Mouse (Mus musculus) kidney, adult 2 months (tissue): ENCODE measurements at regions not wholly inside any gene's neighbourhood (a gene's known extent, or its start where the extent isn't known, plus 50 kb on each side); places are given as distances from the start of the nearest gene placed in this dataset.
A peak's percentile ranks its signal among the peaks of the same experiment; 100 is the strongest.

ENCODE experiments used
- DNase-seq: peaks from one replicate; pipeline ENCODE4 v3.0.0; 2021
- H3K27ac ChIP-seq: fragments of 200-500 bp; 2 replicates; pipeline ENCODE4 v1.5.1; 2012; ENCODE audit warnings: low read depth, low read length, control low read depth, inconsistent platforms; ENCODE audit not compliant: insufficient read depth
- H3K27me3 ChIP-seq: fragments of 200-500 bp; replicated peaks from 2 replicates; pipeline ENCODE4 v1.6.1; 2012; ENCODE audit warnings: mild to moderate bottlenecking, moderate library complexity, low read length, inconsistent platforms; ENCODE audit not compliant: control insufficient read depth, insufficient read depth
- H3K36me3 ChIP-seq: fragments of 200-500 bp; 2 replicates; pipeline ENCODE4 v1.6.1; 2012; ENCODE audit warnings: mild to moderate bottlenecking, moderate library complexity, low read length, inconsistent platforms; ENCODE audit not compliant: control insufficient read depth, insufficient read depth
- H3K4me1 ChIP-seq: fragments of 200-500 bp; 2 replicates; pipeline ENCODE4 v1.6.1; 2011; ENCODE audit warnings: low read length; ENCODE audit not compliant: control insufficient read depth, insufficient read depth
- H3K4me3 ChIP-seq: fragments of 200-500 bp; 2 replicates; pipeline ENCODE4 v1.5.1; 2011; ENCODE audit warnings: mild to moderate bottlenecking, low read depth, low read length, control low read depth; ENCODE audit not compliant: insufficient read depth
- CTCF ChIP-seq: fragments of 200-500 bp; conservative IDR thresholded peaks from 2 replicates; pipeline ENCODE4 v1.5.1; 2011; ENCODE audit warnings: low read depth, mild to moderate bottlenecking, control low read depth, low read length, moderate library complexity, mixed read lengths; ENCODE audit not compliant: insufficient read depth, insufficient read length
- POLR2A ChIP-seq: fragments of 200-500 bp; IDR thresholded peaks from one replicate; pipeline ENCODE4 v1.6.1; 2011; ENCODE audit warnings: low read depth, low read length, control low read depth
- WGBS: fragments of 180-500 bp; shearing (Covaris S2); methylation state at CpG from one replicate; pipeline ENCODE4 v1.1.7; 2018; 5-methylcytosine and 5-hydroxymethylcytosine counted together

DNA sequence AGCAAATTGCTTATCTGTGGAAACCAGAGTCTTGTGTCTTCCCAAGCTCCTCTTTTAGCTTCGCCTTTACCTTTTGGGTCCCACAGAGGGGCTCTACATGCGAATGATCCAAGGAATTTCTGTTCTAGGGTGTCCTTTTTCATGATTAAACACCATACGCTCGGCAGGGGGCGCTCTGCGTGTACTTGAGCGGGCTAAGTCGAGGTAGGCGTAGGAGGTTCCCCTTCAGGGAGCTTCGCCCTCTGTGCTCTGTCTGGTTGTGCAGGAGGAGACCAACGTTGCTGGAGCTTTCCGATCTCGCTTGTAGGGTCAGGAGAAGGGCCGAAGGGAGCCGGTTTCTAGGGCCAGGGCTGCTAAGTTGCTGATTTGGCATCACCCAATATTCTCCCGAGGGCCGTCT lies 310.7 kb upstream of the 4930535I16Rik start:
- H3K4me3 ChIP-seq: no peak overlapping the region
- H3K4me1 ChIP-seq: no peaks in the 10 kb centered on the region
- H3K36me3 ChIP-seq: no peaks in the 10 kb centered on the region
- TF ChIP-seq CTCF (peak; percentile 72), POLR2A (no peak)
- peak; percentile 57 for DNase-seq
- 7% methylated on average over 17 of the region's 17 CpGs for WGBS
- H3K27ac ChIP-seq: no peak overlapping the region
- no peaks in the 10 kb centered on the region for H3K27me3 ChIP-seq

GRCm38 (mm10) chr4:124223646-124224500 lies 306.1 kb upstream of the 4930535I16Rik start:
- 27% methylated on average over 15 of the region's 15 CpGs for WGBS
- Histone ChIP-seq H3K4me3 (no peak overlapping the region), H3K4me1 (no peaks in the 10 kb centered on the region), H3K27ac (no peak overlapping the region), H3K36me3 (no peaks in the 10 kb centered on the region), H3K27me3 (no peaks in the 10 kb centered on the region)
- no peak for TF ChIP-seq CTCF
- no peak for TF ChIP-seq POLR2A
- peak; percentile 41 for DNase-seq

- no peaks in the 10 kb centered on the region for H3K27me3 ChIP-seq
- H3K4me1 ChIP-seq: no peaks in the 10 kb centered on the region
- DNase-seq: no peak
Observed at GRCm38 (mm10) chr4:124221736-124222135, 303.9 kb upstream of the 4930535I16Rik start.

GRCm38 (mm10) chr4:124217206-124217605 lies 299.4 kb upstream of the 4930535I16Rik start:
- H3K27me3 ChIP-seq: no peaks in the 10 kb centered on the region
- no peak overlapping the region for H3K27ac ChIP-seq
- no peak for TF ChIP-seq POLR2A
- no peak for TF ChIP-seq CTCF
- 48% methylated on average over 10 of the region's 10 CpGs for WGBS
- H3K36me3 ChIP-seq: no peaks in the 10 kb centered on the region
- H3K4me3 ChIP-seq: no peak overlapping the region
- DNase-seq: peak; percentile 90
- H3K4me1 ChIP-seq: 0 out of 2 replicates have a peak, but pooled peaks cover 2% of the 10 kb centered on the region

More at GRCm38 (mm10) chr4:124221736-124222135, 303.9 kb upstream of the 4930535I16Rik start:
- no peak for TF ChIP-seq CTCF
- TF ChIP-seq POLR2A: no peak
- no peak overlapping the region for H3K4me3 ChIP-seq
- no peak overlapping the region for H3K27ac ChIP-seq
- 85% methylated on average over 4 of the region's 4 CpGs for WGBS
- H3K36me3 ChIP-seq: no peaks in the 10 kb centered on the region

DNA sequence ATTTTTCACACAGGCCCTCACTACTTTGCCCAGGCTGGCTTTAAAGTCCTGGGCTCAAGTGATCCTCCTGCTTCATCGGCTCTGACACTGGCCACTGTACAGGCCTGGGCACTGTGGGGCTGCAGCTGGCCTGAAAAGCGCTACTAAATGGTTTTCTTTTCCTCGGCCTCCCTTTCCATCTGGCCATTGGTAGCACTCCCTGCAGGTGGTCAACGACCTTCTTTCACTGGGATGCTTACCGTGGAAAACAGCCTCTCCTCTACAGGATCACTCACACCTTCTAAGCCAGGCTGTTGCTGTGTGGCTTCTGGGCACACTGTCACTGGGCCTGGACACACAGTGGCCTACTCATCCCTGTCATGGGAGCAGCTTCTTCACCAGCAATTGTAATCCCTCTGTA lies 298.5 kb upstream of the 4930535I16Rik start:
- WGBS: 71% methylated on average over 5 of the region's 5 CpGs
- no peak for DNase-seq
- 0 out of 2 replicates have a peak, but pooled peaks cover 2% of the 10 kb centered on the region for H3K4me1 ChIP-seq
- no peak for TF ChIP-seq POLR2A
- no peak for TF ChIP-seq CTCF
- H3K4me3 ChIP-seq: no peak overlapping the region
- H3K36me3 ChIP-seq: no peaks in the 10 kb centered on the region
- no peak overlapping the region for H3K27ac ChIP-seq
- no peaks in the 10 kb centered on the region for H3K27me3 ChIP-seq

DNA sequence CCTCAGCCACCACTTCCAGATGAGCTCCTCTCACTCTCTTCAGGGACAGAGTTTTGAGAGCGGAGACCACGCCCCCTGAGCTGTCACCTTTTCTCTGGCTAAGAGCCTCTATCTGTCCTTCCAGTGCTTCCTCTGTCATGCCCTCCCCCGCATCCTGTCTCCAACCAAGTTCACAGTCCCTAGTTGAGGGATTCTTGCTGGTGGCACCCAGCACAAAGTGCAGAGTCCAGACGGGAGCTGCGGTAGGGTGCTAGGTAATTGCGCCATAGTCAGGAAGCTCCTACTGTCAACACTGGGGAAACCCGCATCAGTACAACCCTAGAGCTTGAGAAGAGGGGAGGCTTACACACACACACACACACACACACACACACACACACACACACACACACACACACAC lies 297.3 kb upstream of the 4930535I16Rik start:
- TF ChIP-seq POLR2A (no peak), CTCF (no peak)
- Histone ChIP-seq H3K36me3 (no peaks in the 10 kb centered on the region), H3K27ac (no peak overlapping the region), H3K4me3 (no peak overlapping the region), H3K27me3 (no peaks in the 10 kb centered on the region), H3K4me1 (0 out of 2 replicates have a peak, but pooled peaks cover 2% of the 10 kb centered on the region)
- DNase-seq: peak; percentile 3
- 64% methylated on average over 7 of the region's 7 CpGs for WGBS

DNA sequence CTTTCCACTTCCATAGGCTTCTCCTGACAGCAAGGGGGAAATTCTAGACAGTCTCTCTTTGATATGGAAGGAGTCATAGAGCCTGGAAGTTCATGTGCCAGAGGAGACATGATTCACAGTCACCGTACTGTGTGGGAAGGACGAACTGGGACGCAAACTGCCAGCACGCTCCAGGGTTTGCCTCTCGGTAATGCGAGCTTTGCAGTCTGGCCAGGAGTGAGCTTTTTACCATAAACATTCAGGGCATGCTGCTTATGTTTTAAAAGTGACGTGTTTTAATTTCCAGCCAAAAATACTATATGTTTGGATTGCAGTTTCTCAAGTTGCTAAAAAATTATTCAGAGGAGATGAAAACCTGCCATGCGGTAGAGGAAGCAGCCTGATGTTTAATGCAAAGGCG lies 292.3 kb upstream of the 4930535I16Rik start:
- Histone ChIP-seq H3K27me3 (no peaks in the 10 kb centered on the region), H3K36me3 (no peaks in the 10 kb centered on the region), H3K27ac (no peak overlapping the region), H3K4me1 (0 out of 2 replicates have a peak, but pooled peaks cover 2% of the 10 kb centered on the region), H3K4me3 (no peak overlapping the region)
- TF ChIP-seq CTCF: no peak
- TF ChIP-seq POLR2A: no peak
- 56% methylated on average over 9 of the region's 9 CpGs for WGBS
- DNase-seq: no peak
